Mouse (Mus musculus) embryonic facial prominence, embryonic 10.5 days (tissue): ENCODE results near the gene Paics. TPM values are rescaled to one million over a fixed set of nuclear protein-coding genes. Genes with fewer than 3 reads are reported as not detected.
"Not testable (repeated sequence)": the region's sequence is repeated elsewhere in the genome, so short reads cannot be mapped to it uniquely, and the experiment has no call there.

Experiments
- DNase-seq: peaks from one replicate; pipeline ENCODE4 v3.0.0-alpha.2; 2017; ENCODE audit warnings: low spot score
- H3K27ac ChIP-seq: fragments of 300-500 bp; sonication (generic); replicated peaks from 2 replicates; pipeline ENCODE4 v1.5.1; 2016; ENCODE audit warnings: mild to moderate bottlenecking
- H3K27me3 ChIP-seq: fragments of 300-500 bp; sonication (generic); replicated peaks from 2 replicates; pipeline ENCODE4 v1.6.1; 2016; ENCODE audit warnings: low read depth, mild to moderate bottlenecking; ENCODE audit not compliant: poor library complexity, severe bottlenecking
- H3K36me3 ChIP-seq: fragments of 300-500 bp; sonication (generic); replicated peaks from 2 replicates; pipeline ENCODE4 v1.6.1; 2016; ENCODE audit warnings: mild to moderate bottlenecking, moderate library complexity
- H3K4me1 ChIP-seq: fragments of 300-500 bp; sonication (generic); 2 replicates; pipeline ENCODE4 v1.6.1; 2016
- H3K4me3 ChIP-seq: fragments of 300-500 bp; sonication (generic); 2 replicates; pipeline ENCODE4 v1.5.1; 2016; ENCODE audit warnings: mild to moderate bottlenecking, moderate library complexity
- H3K9me3 ChIP-seq: fragments of 300-500 bp; sonication (generic); 2 replicates; pipeline ENCODE4 v1.6.1; 2016; ENCODE audit warnings: mild to moderate bottlenecking
- WGBS: fragments of 180-500 bp; shearing (Covaris S2); methylation state at CpG from one replicate; pipeline ENCODE4 v1.1.7; 2016; 5-methylcytosine and 5-hydroxymethylcytosine counted together
- polyA plus RNA-seq: library from polyadenylated mRNA; unstranded; fragments of >200 nt; fragmentation: Nextera tagmentation; extraction: Ambion mirVana; gene quantifications from 2 replicates; pipeline ENCODE4 v1.2.1, GENCODE M21; 2016

The Paics gene
- polyA plus RNA-seq, 1 experiment from 2014 or later = 469 TPM

- H3K4me1 ChIP-seq = peaks cover 34% of the 10 kb centered on the region
- no peaks in the 10 kb centered on the region for H3K27me3 ChIP-seq
- 90% methylated on average over 6 of the region's 6 CpGs for WGBS
- no peak overlapping the region for H3K27ac ChIP-seq
- 0 out of 2 replicates have a peak overlapping the region, but pooled peaks have one; percentile 82 for H3K4me3 ChIP-seq
- DNase-seq = no peak
- no peaks in the 10 kb centered on the region for H3K9me3 ChIP-seq
- peaks cover 62% of the 10 kb centered on the region for H3K36me3 ChIP-seq
Observed at GRCm38 (mm10) chr5:76954271-76954900, 3.3 kb downstream of the Paics start.

- 80% methylated on average over 4 of the region's 4 CpGs for WGBS
- DNase-seq = no peak
- peaks cover 71% of the 10 kb centered on the region for H3K36me3 ChIP-seq
Observed at GRCm38 (mm10) chr5:76955474-76955873, 4.4 kb downstream of the Paics start.

GRCm38 (mm10) chr5:76957954-76958353, 6.8 kb downstream of the Paics start:
- Histone ChIP-seq H3K9me3 (no peaks in the 10 kb centered on the region), H3K27me3 (no peaks in the 10 kb centered on the region), H3K4me3 (no peak overlapping the region), H3K27ac (no peak overlapping the region), H3K36me3 (peaks cover 96% of the 10 kb centered on the region), H3K4me1 (peaks cover 20% of the 10 kb centered on the region)
- no peak for DNase-seq
- WGBS = 95% methylated on average over 1 of the region's 1 CpGs

More at GRCm38 (mm10) chr5:76955474-76955873, 4.4 kb downstream of the Paics start:
- no peak overlapping the region for H3K4me3 ChIP-seq
- H3K27me3 ChIP-seq = no peaks in the 10 kb centered on the region
- peaks cover 27% of the 10 kb centered on the region for H3K4me1 ChIP-seq
- H3K27ac ChIP-seq = no peak overlapping the region
- no peaks in the 10 kb centered on the region for H3K9me3 ChIP-seq

DNA sequence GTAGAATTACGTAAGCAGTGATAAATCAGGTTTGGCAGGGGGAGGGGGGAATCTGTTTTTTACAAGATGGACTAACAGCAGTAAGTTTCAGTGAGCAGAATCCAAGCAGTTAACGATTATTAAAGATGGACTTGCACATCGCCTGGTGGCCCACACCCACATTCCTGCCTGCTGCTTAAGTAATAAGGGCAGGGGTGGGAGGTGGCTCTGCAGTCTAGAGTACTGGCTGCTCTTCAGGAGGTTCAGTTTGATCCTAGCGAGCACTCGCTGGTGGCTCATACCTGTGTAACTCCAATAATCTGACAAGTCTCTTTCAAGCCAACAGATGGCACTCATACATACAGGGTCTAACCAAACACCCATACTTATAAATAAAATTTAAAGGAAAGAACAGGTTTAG, 8.5 kb downstream of the Paics start:
- no peak for DNase-seq
- no peaks in the 10 kb centered on the region for H3K9me3 ChIP-seq
- 92% methylated on average over 5 of the region's 5 CpGs for WGBS
- peaks cover 99% of the 10 kb centered on the region for H3K36me3 ChIP-seq
- H3K4me1 ChIP-seq = peaks cover 7% of the 10 kb centered on the region
- H3K27ac ChIP-seq = no peak overlapping the region
- no peak overlapping the region for H3K4me3 ChIP-seq
- H3K27me3 ChIP-seq = no peaks in the 10 kb centered on the region

DNA sequence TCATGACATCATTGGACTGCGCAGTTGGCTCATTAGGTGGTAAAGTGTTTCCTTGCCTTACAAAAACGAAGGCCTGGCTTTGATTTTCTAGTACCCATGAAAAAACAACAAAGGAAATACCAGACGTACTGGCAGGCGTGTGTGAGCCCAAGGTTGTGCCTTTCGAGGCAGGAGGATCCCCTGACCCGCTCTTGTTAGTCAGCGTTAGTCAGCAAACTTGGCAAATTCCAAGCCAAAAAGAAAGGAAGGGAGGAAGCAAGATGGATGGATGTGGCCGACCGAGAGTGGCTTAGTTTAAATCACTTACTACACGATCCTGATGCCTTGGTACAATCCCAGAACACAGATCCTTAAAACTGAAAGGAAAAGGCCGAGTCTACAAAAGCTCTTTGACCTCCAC, 11.4 kb downstream of the Paics start:
- H3K9me3 ChIP-seq = no peaks in the 10 kb centered on the region
- H3K27ac ChIP-seq = no peak overlapping the region
- peaks cover 99% of the 10 kb centered on the region for H3K36me3 ChIP-seq
- 77% methylated on average over 11 of the region's 11 CpGs for WGBS
- no peak overlapping the region for H3K4me3 ChIP-seq
- no peaks in the 10 kb centered on the region for H3K4me1 ChIP-seq
- no peaks in the 10 kb centered on the region for H3K27me3 ChIP-seq
- DNase-seq = no peak

- Histone ChIP-seq H3K27ac (no peak overlapping the region), H3K9me3 (no peaks in the 10 kb centered on the region), H3K36me3 (peaks cover 99% of the 10 kb centered on the region), H3K4me3 (no peak overlapping the region), H3K4me1 (no peaks in the 10 kb centered on the region), H3K27me3 (no peaks in the 10 kb centered on the region)
- 89% methylated on average over 3 of the region's 3 CpGs for WGBS
- no peak for DNase-seq
Observed at GRCm38 (mm10) chr5:76964651-76965050, 13.5 kb downstream of the Paics start.

- no peak for DNase-seq
- WGBS = 89% methylated on average over 5 of the region's 5 CpGs
- H3K36me3 ChIP-seq = peaks cover 83% of the 10 kb centered on the region
Observed at GRCm38 (mm10) chr5:76969250-76969649, 18.1 kb downstream of the Paics start.

GRCm38 (mm10) chr5:76971115-76971514, 20.0 kb downstream of the Paics start:
- 91% methylated on average over 1 of the region's 1 CpGs for WGBS
- H3K9me3 ChIP-seq, H3K27me3 ChIP-seq, DNase-seq, H3K27ac ChIP-seq, H3K4me3 ChIP-seq: not testable (repeated sequence)
- peaks cover 16% of the 10 kb centered on the region for H3K4me1 ChIP-seq
- peaks cover 65% of the 10 kb centered on the region for H3K36me3 ChIP-seq

More at GRCm38 (mm10) chr5:76969250-76969649, 18.1 kb downstream of the Paics start:
- Histone ChIP-seq H3K27me3 (no peaks in the 10 kb centered on the region), H3K9me3 (no peaks in the 10 kb centered on the region), H3K4me3 (no peak overlapping the region), H3K27ac (no peak overlapping the region), H3K4me1 (peaks cover 9% of the 10 kb centered on the region)

GRCm38 (mm10) chr5:76973488-76973887, 22.4 kb downstream of the Paics start:
- no peak for DNase-seq
- no peaks in the 10 kb centered on the region for H3K27me3 ChIP-seq
- 75% methylated on average over 3 of the region's 3 CpGs for WGBS
- H3K4me1 ChIP-seq = peaks cover 16% of the 10 kb centered on the region
- peak overlapping the region; percentile 77 for H3K4me3 ChIP-seq
- H3K9me3 ChIP-seq = no peaks in the 10 kb centered on the region
- peaks cover 64% of the 10 kb centered on the region for H3K36me3 ChIP-seq
- H3K27ac ChIP-seq = no peak overlapping the region

DNA sequence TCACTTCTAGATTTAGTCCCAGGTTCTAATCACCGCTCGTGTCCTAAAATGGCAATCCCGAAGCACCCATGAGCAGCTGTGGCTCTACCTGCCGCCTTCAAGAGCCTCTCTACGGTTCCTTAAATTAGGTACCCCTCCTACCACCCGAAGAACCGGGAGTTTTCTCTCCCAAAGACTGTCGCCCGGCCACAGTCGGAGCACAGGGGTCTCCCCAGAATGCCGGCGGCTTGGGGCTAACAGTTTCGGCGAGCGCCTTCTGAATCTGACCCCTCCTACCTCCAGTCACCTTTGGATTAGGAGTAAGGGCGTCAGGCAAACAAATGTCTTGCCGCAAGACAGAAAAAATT, 23.1 kb downstream of the Paics start:
- Histone ChIP-seq H3K27me3 (no peaks in the 10 kb centered on the region), H3K9me3 (no peaks in the 10 kb centered on the region), H3K4me3 (peak overlapping the region; percentile 77), H3K36me3 (peaks cover 64% of the 10 kb centered on the region), H3K4me1 (peaks cover 16% of the 10 kb centered on the region), H3K27ac (peak overlapping the region; percentile 89)
- 3% methylated on average over 17 of the region's 17 CpGs for WGBS
- DNase-seq = no peak

DNA sequence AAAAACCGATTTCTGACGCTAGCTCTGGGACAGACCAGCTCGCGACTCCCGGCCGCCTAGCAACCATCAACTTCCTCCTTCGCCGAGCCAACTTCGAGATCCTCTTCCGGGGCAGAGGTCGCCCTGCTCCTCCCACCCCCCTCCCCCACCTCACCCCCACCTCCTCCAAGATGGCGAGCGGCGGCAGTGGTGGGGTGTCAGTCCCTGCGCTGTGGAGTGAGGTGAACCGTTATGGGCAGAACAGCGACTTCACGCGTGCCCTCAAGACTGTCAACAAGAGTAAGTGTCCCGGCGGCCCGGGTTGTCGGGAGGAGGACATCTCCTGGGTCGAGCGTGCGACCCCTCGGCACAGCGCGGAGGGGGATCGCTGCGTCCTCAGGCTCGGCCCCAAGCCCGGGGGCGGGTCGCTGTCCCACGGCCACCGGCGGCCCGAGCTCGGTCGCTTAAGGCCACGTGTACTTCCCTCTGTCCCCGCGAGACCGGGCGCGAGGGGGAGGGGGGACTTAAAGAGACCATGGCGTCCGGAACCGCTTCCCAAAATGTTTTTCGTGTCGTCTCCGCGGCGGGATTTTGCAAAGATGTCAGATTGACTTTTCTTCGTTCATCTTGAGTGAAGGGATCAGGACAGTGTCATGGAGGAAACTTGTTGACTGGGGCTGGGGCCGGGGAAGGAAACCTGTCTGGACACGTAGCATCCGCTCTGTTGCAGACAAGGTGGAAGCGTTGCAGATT, 23.6 kb downstream of the Paics start, which contains the start of gene Srp72:
Gene Srp72 (plus strand): TSS at position 130 of the 732 bp plus-strand sequence.
- Histone ChIP-seq H3K4me1 (peaks cover 16% of the 10 kb centered on the region), H3K9me3 (no peaks in the 10 kb centered on the region), H3K27me3 (no peaks in the 10 kb centered on the region), H3K36me3 (peaks cover 64% of the 10 kb centered on the region), H3K4me3 (peak within 1 kb of the TSS; percentile 77), H3K27ac (peak within 1 kb of the TSS; percentile 89)
- DNase-seq = peak; percentile 94
- WGBS = under 1% methylated on average over 60 of the region's 60 CpGs

DNA sequence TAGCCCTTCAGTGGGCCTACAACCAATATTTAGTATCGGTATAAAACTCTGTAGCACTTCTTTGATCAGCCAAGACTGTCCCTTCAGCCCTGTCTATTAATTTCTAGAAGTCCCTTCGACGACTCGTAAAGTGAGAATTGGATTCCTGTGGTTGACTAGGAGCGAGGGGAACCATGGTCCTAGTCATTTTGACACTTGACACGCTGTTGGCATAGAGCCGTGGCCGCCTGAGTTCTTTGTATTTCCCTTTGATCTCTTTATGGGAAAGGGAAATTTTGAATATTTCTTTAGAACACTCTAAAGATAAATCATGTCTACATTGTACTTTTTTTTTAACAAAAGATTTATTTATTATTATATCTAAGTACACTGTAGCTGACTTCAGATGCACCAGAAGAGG, 24.6 kb downstream of the Paics start:
- Histone ChIP-seq H3K27me3 (no peaks in the 10 kb centered on the region), H3K27ac (no peak overlapping the region), H3K36me3 (peaks cover 64% of the 10 kb centered on the region), H3K9me3 (no peaks in the 10 kb centered on the region), H3K4me1 (peaks cover 16% of the 10 kb centered on the region), H3K4me3 (peak overlapping the region; percentile 77)
- WGBS = 89% methylated on average over 8 of the region's 8 CpGs
- no peak for DNase-seq

DNA sequence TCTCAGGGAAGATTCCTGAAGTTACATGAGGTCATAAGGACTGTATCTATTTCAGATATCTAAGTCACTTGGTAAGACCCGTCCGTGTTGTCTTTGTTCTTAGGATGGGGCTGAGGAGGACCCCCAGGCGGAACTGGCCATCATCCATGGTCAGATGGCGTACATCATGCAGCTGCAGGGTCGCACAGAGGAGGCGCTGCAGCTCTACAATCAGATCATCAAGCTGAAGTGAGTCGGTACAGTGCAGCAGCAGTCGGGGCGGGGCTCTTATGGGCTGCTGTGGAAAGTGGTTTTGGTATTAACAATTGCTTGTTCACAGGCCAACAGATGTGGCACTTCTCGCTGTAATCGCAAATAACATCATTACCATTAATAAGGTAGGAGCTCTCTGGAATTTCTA, 32.9 kb downstream of the Paics start:
- WGBS = 93% methylated on average over 11 of the region's 11 CpGs
- Histone ChIP-seq H3K27ac (no peak overlapping the region), H3K4me1 (no peaks in the 10 kb centered on the region), H3K36me3 (peaks cover 97% of the 10 kb centered on the region), H3K4me3 (no peak overlapping the region), H3K27me3 (no peaks in the 10 kb centered on the region), H3K9me3 (no peaks in the 10 kb centered on the region)
- DNase-seq = no peak
